Mouse (Mus musculus) CH12F3 (cell line): ENCODE data around the gene Fam222b.
"Not testable (repeated sequence)": the region's sequence is repeated elsewhere in the genome, so short reads cannot be mapped to it uniquely, and the experiment has no call there.

Experiments
- in situ Hi-C: fragments of 300-500 bp; cut with MboI; formaldehyde crosslinking; loops from 2 replicates; pipeline ENCODE4 v1.14.3; 2020; ENCODE audit warnings: low sequenced_read_pairs

Fam222b gene

DNA sequence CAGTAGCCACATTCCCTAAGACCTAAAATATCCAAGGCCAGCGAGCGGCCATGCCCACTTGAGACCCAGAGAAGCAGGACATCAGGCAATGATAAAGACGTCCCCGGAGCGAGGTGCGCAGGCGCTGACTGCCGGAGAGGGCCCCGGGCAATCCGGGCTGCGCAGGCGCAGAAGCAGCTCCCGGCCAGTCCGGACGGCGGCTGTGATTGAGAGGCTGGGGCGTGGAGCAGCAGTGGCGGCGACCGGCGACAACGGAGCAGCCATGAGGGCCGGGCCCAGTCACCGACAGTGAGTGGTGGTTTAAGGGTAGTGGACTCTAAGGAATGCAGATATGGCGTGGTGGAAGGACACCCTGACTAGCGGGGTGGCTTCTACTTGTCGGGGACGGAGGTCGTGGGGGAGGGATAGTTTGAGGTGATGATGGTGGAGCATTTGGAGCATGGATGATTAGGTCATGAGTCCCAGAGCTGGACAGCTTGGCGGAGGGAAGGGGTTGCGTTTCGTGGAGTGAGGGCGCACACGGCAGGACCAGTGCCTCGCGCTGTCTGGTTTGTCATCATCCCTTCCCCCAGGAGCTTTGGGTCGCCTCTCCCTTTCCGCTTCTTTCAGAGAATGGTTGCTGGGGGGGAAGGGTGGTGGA is at the start of gene Fam222b:
Gene Fam222b (plus strand): TSS at position 157 of the 640 bp plus-strand sequence.
- in situ Hi-C loops, result no loop called here

- in situ Hi-C loops, result no loop called here
These were observed 49.7 kb upstream of the Fam222b start for GRCm38 (mm10) chr11:78044758-78045251.

DNA sequence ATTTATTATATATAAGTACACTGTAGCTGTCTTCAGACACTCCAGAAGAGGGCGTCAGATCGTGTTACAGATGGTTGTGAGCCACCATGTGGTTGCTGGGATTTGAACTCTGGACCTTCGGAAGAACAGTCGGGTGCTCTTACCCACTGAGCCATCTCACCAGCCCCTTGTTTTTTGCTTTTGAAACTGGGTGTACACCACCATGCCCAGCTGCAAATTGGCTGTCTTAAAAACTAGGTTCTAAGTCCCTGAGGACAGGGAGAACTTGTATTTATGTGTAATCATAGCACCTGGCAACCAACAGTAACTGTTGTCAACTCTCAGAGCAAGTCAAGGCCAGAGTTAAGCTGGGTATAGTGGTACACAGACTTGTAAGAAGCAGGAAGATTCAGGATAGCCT is 45.8 kb upstream of the Fam222b start:
- in situ Hi-C loops, result not testable (repeated sequence)

DNA sequence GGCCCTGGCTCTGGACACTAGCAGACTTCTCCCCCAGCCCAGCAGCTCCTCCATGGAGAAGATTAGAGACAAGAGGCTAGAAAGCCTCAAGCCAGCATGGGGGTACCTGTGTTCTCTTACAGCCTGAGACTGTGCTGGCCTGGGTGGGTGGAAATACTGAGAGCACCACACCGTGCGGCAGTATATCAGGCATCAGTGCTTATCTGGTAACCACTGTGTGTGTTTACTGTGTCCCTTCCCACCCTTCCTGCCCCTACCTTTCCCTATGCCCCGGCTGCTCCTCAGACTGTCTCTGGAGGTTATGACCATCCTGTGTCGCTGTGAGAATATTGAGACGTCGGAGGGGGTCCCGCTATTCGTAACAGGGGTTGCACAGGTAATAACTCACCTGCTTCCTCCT is 41.4 kb upstream of the Fam222b start:
- in situ Hi-C loops, result loop anchor here (10.0 kb wide), 1 partner anchor 92 kb away; no protein-coding TSS in a partner anchor

DNA sequence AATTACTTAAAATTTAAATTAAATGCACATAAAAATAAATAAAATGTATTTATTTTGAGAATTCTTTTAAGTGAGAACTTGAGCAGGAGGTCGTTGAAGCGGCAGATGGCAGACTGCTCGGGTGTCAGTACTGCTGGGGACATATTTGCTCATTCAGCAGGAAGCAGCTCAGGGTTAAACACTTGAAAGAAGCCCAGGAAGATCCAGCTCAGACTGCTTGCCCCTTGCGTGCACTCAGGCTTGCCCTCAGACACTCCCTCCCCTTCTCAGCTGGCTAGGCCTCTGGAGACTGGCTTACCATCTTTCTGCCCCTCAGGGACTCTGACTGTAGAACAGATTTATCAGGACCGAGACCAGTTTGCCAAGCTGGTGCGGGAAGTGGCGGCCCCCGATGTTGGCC is 37.5 kb upstream of the Fam222b start:
- in situ Hi-C loops, result loop anchor here (10.0 kb wide), 1 partner anchor 88 kb away; no protein-coding TSS in a partner anchor

DNA sequence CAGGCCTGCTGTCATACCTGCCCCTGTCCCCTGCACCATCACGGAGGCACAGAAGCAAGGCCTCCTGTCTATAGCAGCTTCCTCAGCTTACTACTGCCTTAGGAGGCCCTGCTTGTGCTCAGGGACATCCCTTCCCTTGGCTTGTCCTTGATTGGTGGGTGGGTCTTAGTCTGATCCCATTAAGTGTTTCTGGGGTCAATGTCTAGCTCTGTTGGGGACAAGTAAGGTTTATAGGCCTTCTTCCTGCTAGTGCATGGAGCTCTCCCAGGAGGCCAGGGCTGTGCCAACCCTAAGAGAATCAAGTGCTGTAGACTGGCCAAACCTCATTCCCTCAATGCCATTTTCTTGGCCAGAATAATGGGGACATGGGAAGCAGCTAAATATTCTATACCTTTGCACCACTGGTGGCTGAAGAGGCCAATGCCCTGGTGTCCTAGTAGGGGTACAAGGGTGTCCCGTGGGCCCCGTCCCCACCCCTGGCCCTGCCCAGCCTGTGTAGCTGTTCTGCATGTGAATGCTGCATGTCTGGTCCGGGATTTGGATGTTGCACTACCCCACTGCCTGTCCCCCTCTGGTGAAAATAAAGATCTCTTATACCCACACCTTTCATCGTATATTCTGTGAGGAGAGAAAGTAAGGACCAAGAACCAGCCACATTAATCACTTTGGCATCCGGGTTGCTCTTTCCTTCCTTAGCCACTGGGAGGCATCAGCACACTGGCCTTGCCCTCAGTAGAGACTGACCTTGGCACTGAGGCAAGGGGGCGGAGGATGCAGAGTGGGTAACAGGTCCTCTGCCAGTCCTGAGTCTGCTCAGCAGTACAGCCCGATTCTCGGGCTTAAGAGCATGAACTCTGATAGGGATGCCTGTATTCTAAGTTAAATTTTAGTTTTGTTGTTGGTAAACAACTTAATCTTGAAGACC is 34.4 kb upstream of the Fam222b start:
- in situ Hi-C loops, result loop anchor here (10.0 kb wide), 1 partner anchor 85 kb away; no protein-coding TSS in a partner anchor

- in situ Hi-C loops, result no loop called here
These were observed 31.9 kb upstream of the Fam222b start for GRCm38 (mm10) chr11:78062563-78062962.

GRCm38 (mm10) chr11:78065906-78066305 is 28.6 kb upstream of the Fam222b start:
- in situ Hi-C loops, result no loop called here

DNA sequence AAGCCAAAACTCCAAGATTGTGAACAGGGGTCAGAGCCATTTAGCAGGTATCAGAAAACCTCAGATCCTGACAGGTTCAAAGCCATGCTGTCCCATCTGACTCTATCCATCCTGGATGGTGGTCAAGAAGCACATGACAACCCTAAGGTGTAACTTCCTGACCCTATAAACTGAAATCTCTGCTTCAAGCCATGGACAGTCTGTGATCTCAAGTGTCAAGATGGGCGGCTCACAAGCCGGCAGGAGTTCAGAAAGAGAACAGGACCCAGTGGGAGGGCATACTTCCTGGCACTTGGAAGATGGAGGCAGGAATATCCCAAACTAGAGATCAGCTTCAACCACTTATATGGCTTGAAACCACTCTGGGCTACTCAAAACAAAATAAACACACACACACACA is 27.8 kb upstream of the Fam222b start:
- in situ Hi-C loops, result no loop called here

DNA sequence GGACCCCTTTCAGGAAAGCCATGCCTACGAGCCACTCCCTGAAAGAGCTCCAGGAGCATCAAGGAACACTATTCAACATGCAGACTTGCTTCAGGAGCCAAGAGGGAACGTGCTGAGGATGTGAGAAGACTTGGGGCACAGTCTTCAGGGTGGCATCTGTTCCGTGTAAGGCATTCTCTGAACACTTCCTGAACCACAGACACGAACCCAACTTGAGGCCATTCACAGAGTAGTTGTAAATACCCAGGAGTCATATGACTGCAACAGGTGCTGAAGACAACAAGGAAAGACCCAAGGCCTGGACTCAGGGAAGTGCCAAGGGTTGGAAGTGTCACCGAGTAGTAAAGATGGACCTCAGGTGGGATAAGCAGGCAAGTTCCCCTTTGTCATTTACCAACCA is 26.9 kb upstream of the Fam222b start:
- in situ Hi-C loops, result no loop called here

DNA sequence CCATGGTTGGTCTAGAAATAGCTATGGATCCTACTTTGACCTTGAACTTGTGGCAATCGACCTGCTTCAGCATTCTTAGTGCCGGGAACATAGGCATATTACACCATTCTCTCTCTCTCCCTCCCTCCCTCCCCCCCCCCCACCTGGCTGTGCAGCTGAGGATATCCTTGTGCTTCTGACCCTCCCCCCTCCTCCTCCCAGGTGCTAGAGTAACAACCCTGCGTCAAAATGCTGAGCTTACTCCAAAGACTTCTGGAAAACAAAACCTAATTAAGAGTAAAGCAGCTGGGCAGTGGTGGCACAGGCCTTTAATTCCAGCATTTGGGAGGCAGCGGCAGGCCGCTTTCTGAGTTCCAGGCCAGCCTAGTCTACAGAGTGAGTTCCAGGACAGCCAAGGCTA is 25.3 kb upstream of the Fam222b start:
- in situ Hi-C loops, result no loop called here

DNA sequence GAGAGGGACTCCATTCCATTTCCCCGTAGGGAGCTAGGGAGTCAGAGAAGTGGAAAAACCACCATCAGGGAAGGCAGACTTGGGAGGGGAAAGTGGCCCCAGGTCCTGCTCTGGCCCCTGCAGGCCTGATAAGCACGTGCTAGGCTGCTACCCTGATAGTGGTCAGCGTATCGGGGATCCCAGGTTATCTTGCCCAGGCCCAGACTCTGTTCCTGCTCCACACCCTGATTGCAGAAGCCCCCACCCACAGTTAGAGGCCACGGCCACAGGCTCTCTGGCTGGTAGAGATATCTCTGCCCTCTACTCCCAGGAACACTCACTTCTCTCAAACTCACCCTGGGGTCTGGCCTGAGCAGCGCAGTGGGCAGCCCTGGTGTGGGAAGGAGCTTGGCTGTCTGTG is 24.8 kb upstream of the Fam222b start:
- in situ Hi-C loops, result no loop called here

DNA sequence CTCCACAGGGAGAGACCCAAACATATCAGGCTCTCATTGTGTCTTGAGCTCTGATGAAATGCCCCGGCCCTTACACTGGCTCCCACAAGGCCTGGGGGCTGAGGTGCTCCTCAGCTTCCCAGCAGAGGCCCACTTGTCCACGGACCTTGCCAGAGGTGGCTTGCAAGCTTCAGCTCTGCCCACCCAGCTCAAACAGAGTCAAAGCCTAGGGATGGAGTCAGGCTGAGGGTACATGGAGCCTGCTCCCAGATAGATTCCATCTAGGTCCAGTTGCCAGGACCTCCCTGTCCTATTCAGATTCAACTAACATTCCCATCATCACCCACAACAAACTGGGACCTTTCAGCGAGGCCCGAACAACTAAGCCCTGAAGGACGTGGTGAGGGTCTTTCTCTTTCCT is 22.5 kb upstream of the Fam222b start:
- in situ Hi-C loops, result no loop called here

GRCm38 (mm10) chr11:78072425-78073130 is 21.9 kb upstream of the Fam222b start:
- in situ Hi-C loops, result no loop called here

DNA sequence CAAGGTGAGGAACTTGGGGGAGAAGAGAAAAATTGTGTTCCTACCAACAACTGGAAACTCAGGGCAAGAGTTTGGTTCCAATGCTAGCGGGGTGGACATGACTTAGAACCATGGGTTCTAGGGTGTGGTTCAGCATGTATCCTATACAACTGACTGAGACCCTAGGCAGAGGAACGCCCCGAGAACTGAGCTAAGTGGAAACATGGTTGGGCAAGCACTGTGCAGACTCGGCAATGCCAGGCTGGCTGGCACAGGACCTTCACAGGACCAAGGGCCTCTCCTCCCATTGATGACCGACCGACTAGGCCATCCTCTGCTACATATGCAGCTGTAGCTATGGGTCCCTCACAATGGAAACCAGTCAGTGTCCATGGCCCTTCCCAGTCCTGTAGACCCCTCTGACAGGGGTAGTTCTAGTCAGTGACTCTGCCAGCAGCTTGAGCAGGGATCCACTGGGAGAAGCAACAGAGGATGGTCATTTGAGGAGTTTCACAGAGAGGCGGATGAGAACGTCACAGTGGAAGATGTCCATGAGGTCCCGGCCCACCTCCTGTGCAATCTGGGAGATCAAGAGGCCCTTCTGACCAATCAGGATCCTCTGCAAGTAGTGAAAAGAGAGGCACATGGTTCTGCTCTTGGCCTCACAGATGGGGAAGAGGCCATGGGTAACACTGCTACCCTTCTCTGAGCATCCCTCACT is 20.7 kb upstream of the Fam222b start:
- in situ Hi-C loops, result no loop called here

DNA sequence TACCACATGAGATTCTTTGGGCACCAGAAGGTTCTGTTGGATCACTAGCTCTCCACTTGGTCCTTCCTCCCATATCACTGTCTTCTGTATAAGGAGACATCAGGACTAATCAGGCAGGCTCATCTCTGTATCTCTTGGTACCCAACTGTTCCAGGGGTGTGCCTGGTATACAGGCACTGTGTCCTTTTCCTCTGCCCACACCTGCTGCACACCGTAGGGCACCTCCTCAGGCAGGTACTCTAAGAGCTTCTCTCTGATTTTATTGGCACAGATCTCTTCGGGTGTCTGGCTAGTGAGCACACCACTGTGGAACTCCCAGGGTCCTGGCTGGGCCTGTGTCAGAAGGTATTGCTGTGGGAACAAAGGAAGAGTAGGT is 20.2 kb upstream of the Fam222b start:
- in situ Hi-C loops, result no loop called here

DNA sequence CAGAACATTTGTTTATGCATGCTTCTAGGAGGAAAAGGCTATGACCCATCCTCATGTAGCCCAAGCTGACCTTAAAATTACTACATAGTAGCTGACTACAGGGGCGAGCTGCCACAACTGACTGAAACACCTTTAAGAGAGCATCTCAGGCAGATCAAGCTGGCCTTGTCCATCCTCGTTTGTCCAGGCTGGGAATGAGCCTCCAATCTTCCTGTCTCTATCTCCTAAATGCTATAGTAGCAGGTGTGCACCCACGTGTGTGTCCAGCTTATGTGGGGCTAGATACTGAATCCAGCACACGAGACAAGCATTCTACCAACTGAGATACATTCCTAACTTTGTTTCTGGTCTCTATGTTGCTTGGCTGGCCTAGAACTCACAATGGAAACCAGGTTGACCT is 19.8 kb upstream of the Fam222b start:
- in situ Hi-C loops, result no loop called here

- in situ Hi-C loops, result no loop called here
These were observed 14.2 kb upstream of the Fam222b start, which contains the start of gene Eral1 for GRCm38 (mm10) chr11:78079961-78080921. Gene Eral1, minus strand, starts transcription at chr11:78080383.

DNA sequence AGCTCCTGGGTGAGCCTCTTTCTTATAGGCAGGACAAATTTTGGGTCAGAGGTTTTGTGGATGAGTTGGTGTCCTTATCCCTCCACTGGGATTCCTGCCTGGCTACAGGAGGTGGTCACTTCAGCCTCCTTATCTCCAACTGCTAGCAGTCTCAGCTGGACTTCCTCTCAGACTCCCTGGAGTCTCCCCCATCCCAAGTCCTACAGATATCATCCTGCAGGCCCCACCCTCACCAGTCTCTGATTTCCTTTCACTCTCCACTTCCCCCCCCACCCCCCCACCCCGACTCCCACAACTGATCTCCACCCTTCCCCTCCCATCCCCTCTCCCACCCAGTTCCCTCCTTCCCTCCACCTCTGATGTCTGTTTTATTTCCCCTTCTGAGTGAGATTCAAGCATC is 10.9 kb upstream of the Fam222b start:
- in situ Hi-C loops, result no loop called here
